Mouse (Mus musculus): ENCODE results near the gene Camta1. TPM values are rescaled to one million over a fixed set of nuclear protein-coding genes. Genes with fewer than 3 reads are reported as not detected.

Gene Camta1
- polyA plus RNA-seq, 1 experiment from 2014 or later, result 25.3 TPM

DNA sequence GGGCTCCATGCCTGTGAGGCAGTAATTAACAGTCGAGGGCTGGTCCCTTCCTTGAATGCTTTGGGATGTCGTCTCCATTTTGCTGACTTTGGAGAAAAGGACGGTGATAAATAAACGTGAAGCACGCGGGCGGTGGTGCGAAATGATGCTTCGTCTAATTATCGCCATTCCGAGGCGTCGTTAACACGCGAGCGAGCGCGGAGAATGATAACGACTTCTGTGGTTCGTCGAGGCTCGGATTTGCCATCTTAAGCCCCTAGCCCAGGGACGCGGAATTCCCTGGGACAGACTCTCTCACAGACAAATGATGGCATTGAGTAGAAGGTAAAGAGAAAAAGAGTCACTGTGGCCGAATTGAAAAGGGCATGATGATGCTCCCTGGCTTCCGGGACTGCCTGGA lies 485.4 kb downstream of the Camta1 start:
- Histone ChIP-seq H3K9ac (ENCODE audit: low read depth, low read length) (no peak overlapping the region), H3K27me3 (ENCODE audit: control insufficient read depth, insufficient read depth, low read depth, low read length) (no peaks in the 10 kb centered on the region), H3K36me3 (ENCODE audit: control insufficient read depth, insufficient read depth) (no peaks in the 10 kb centered on the region), H3K4me3 (ENCODE audit: low read depth, low read length) (no peak overlapping the region), H3K4me2 (ENCODE audit: low read depth, low read length) (no peak overlapping the region), H3K9me3 (replicated peaks; ENCODE audit: control insufficient read depth, low read length) (no peaks in the 10 kb centered on the region), H3K4me1 (ENCODE audit: control insufficient read depth, low read depth, low read length) (no peaks in the 10 kb centered on the region), H3K27ac (ENCODE audit: low read length) (no peak overlapping the region)
- 80% methylated on average over 26 of the region's 26 CpGs for whole genome bisulfite sequencing (ENCODE audit: insufficient replicate concordance)
- ATAC-seq (ENCODE audit: low read depth), result no peak

DNA sequence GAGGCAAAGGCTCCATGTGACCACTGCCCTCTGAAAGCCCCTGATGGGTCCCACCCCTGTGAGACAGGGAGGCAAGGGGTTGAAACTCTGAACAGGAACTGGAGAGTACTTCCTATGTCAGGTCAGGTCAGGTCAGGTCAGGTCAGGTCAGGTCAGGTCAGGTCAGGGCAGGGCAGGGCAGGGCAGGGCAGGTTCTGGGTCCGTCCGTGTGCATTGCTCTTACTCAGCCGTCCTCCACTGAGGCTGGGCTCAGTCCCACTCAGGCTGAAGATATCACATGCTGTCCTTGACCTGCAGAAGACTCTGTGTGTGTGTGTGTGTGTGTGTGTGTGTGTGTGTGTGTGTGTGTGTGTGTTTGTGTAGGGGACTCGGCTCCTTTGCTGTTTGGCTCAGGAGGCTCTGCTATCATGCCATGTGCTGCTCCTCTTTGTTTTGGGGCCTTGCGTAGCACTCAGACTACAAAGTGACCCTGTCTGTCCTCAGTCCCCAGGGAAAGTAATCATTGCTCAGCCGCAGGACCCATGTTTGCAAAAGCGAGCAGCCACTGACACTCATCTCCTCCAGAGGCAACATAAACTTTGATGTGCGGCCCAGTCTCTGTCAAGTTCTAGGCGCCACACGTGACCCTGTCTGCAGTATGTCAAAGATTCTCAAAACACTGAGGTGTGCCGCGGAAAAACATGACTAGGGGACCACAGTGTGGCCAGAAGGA lies 488.7 kb downstream of the Camta1 start:
- 61% methylated on average over 12 of the region's 12 CpGs for WGBS (ENCODE audit: insufficient replicate concordance)
- H3K9me3 ChIP-seq (replicated peaks; ENCODE audit: control insufficient read depth, low read length), result no peaks in the 10 kb centered on the region
- ATAC-seq (ENCODE audit: low read depth), result no peak
- no peaks in the 10 kb centered on the region for H3K36me3 ChIP-seq (ENCODE audit: control insufficient read depth, insufficient read depth)
- H3K4me3 ChIP-seq (ENCODE audit: low read depth, low read length), result no peak overlapping the region
- H3K4me2 ChIP-seq (ENCODE audit: low read depth, low read length), result no peak overlapping the region
- H3K27me3 ChIP-seq (ENCODE audit: control insufficient read depth, insufficient read depth, low read depth, low read length), result no peaks in the 10 kb centered on the region
- H3K9ac ChIP-seq (ENCODE audit: low read depth, low read length), result no peak overlapping the region
- no peaks in the 10 kb centered on the region for H3K4me1 ChIP-seq (ENCODE audit: control insufficient read depth, low read depth, low read length)
- no peak overlapping the region for H3K27ac ChIP-seq (ENCODE audit: low read length)

DNA sequence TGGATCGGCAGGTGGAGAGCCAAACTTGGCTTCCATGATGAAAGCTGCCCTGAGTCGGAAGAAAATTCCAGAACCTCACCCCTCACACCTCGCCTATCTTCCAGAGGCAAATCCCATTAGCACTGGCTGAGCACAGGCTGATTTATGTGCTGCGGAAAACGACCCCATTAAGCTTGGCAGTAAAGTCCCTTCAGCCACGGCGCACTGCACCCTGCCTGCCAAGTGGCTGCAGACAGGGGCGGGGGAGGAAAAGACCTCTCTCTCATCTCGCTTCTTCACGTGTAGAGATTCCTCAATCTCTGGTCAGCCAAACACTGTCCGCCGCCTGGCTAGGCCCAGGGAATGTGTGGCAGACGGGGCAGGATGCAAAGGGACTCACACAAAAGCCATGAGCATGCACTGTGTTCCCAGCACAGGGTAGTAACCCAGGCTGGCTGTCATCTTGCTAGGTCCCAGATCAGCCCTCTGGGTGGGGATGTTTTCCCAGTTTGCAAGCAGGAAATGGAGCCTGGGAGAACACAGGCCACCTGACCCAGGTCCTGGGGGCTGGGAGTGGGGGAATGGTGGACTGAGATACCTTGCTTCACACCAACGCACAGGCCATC lies 494.6 kb downstream of the Camta1 start:
- Histone ChIP-seq H3K4me1 (ENCODE audit: control insufficient read depth, low read depth, low read length) (no peaks in the 10 kb centered on the region), H3K27ac (ENCODE audit: low read length) (no peak overlapping the region), H3K9ac (ENCODE audit: low read depth, low read length) (no peak overlapping the region), H3K36me3 (ENCODE audit: control insufficient read depth, insufficient read depth) (no peaks in the 10 kb centered on the region), H3K9me3 (replicated peaks; ENCODE audit: control insufficient read depth, low read length) (no peaks in the 10 kb centered on the region), H3K4me3 (ENCODE audit: low read depth, low read length) (no peak overlapping the region), H3K4me2 (ENCODE audit: low read depth, low read length) (no peak overlapping the region), H3K27me3 (ENCODE audit: control insufficient read depth, insufficient read depth, low read depth, low read length) (no peaks in the 10 kb centered on the region)
- WGBS (ENCODE audit: insufficient replicate concordance), result 44% methylated on average over 14 of the region's 14 CpGs
- no peak for ATAC-seq (ENCODE audit: low read depth)

DNA sequence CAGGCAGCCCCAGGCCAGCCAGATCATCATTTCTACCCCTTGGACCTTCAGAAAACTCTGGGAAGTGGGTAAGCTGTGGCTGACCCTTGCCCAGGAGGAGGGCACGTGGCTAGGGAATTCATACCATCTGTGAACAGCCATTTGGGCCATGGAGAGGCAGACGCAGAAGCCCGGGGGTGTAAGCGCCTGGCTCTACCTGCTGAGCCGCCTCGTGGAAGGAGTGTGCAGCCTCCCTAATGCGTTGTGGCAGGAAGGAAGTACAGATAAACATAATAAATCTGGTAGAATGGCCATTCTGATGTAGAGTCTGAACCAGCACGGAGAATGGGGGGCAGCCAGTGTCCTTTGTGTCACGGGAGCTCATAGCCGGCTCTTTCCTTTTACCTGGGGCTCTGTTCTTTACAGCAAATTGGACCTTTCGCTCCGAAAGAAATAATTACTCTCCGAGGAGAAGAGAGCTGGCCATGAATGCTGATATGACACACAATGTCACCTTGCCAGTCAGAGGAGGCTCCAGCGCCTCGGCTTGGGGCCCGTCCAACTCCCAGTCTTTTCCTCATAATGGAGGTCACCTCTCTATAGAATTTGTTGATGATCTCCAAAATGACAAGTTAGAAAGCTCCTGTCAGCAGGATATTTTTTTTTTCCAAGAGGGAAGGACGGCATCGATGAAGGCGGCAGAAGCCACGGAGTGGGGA lies 500.6 kb downstream of the Camta1 start:
- 58% methylated on average over 20 of the region's 20 CpGs for WGBS (ENCODE audit: insufficient replicate concordance)
- Histone ChIP-seq H3K36me3 (ENCODE audit: control insufficient read depth, insufficient read depth) (no peaks in the 10 kb centered on the region), H3K4me1 (ENCODE audit: control insufficient read depth, low read depth, low read length) (no peaks in the 10 kb centered on the region), H3K9me3 (replicated peaks; ENCODE audit: control insufficient read depth, low read length) (no peaks in the 10 kb centered on the region), H3K27me3 (ENCODE audit: control insufficient read depth, insufficient read depth, low read depth, low read length) (no peaks in the 10 kb centered on the region), H3K9ac (ENCODE audit: low read depth, low read length) (no peak overlapping the region), H3K4me3 (ENCODE audit: low read depth, low read length) (no peak overlapping the region), H3K4me2 (ENCODE audit: low read depth, low read length) (no peak overlapping the region), H3K27ac (ENCODE audit: low read length) (no peak overlapping the region)
- no peak for ATAC-seq (ENCODE audit: low read depth)

DNA sequence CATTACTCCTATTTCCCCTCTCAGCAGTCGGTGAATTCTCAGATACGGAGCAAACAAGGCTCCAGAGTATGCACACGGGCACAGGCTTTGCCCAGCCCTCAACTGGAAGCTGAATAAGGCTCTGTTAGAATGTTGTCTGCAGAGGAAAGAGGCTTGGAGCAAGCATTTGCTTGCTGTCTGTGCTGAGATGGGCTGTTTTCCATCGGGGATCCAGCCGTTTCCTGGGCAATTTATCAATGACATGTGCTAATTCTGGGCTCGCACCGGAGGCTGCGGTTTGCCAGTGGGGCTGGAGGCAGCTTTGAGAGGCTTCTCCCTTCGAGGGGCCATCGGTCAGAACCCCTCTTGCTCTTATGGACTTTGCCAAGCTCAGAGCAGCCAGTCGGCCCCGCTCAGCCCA lies 506.2 kb downstream of the Camta1 start:
- 12% methylated on average over 12 of the region's 12 CpGs for WGBS (ENCODE audit: insufficient replicate concordance)
- H3K4me2 ChIP-seq (ENCODE audit: low read depth, low read length), result no peak overlapping the region

DNA sequence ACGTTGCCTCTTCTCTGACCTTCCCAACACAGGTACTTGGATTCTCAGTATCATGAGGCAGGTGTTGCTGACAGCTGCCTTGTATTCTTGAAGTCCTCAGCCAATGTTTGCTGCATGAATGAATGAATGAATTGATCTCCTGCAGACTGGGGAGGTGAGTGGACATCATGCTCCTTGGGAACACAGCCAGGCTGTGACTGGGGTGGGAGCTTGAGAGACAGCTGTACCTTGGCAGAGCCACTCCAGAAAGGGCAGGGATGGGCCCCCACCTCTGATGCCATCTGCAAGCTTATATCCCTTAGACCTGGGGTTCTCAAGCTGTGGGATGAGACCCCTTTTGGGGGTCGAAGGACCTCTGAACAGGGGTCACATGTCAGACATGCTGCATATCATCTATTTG lies 508.9 kb downstream of the Camta1 start:
- WGBS (ENCODE audit: insufficient replicate concordance), result 41% methylated on average over 2 of the region's 2 CpGs
- H3K9me3 ChIP-seq (replicated peaks; ENCODE audit: control insufficient read depth, low read length), result no peaks in the 10 kb centered on the region
- no peaks in the 10 kb centered on the region for H3K36me3 ChIP-seq (ENCODE audit: control insufficient read depth, insufficient read depth)
- no peak overlapping the region for H3K27ac ChIP-seq (ENCODE audit: low read length)
- no peak overlapping the region for H3K4me2 ChIP-seq (ENCODE audit: low read depth, low read length)
- H3K9ac ChIP-seq (ENCODE audit: low read depth, low read length), result no peak overlapping the region
- H3K27me3 ChIP-seq (ENCODE audit: control insufficient read depth, insufficient read depth, low read depth, low read length), result no peaks in the 10 kb centered on the region
- ATAC-seq (ENCODE audit: low read depth), result no peak
- H3K4me1 ChIP-seq (ENCODE audit: control insufficient read depth, low read depth, low read length), result no peaks in the 10 kb centered on the region
- no peak overlapping the region for H3K4me3 ChIP-seq (ENCODE audit: low read depth, low read length)

More for the DNA sequence above, 506.2 kb downstream of the Camta1 start:
- no peak for ATAC-seq (ENCODE audit: low read depth)
- no peaks in the 10 kb centered on the region for H3K36me3 ChIP-seq (ENCODE audit: control insufficient read depth, insufficient read depth)
- no peaks in the 10 kb centered on the region for H3K4me1 ChIP-seq (ENCODE audit: control insufficient read depth, low read depth, low read length)
- H3K4me3 ChIP-seq (ENCODE audit: low read depth, low read length), result no peak overlapping the region
- no peaks in the 10 kb centered on the region for H3K27me3 ChIP-seq (ENCODE audit: control insufficient read depth, insufficient read depth, low read depth, low read length)
- H3K9me3 ChIP-seq (replicated peaks; ENCODE audit: control insufficient read depth, low read length), result no peaks in the 10 kb centered on the region
- no peak overlapping the region for H3K27ac ChIP-seq (ENCODE audit: low read length)
- no peak overlapping the region for H3K9ac ChIP-seq (ENCODE audit: low read depth, low read length)

DNA sequence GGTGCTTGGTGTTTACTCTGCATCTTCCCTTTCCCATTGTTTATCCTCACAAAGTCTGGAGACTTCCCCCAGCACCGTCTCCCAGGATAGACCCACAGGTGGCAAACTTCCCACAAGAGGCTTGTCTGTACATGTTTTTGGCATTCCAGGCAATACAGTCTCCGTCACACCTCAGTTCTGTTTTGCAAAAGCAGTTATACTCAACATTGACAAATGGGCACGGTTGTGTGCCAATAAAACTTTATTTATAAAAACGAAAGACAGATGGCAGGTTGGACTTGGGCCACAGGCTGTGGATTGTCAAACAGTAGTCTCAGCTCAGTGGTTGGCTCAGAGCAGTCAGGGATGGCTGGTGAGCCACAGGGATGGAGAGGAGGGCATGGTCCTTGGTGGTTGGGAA lies 509.4 kb downstream of the Camta1 start:
- Histone ChIP-seq H3K9ac (ENCODE audit: low read depth, low read length) (no peak overlapping the region), H3K4me3 (ENCODE audit: low read depth, low read length) (no peak overlapping the region), H3K27ac (ENCODE audit: low read length) (no peak overlapping the region), H3K4me2 (ENCODE audit: low read depth, low read length) (no peak overlapping the region), H3K27me3 (ENCODE audit: control insufficient read depth, insufficient read depth, low read depth, low read length) (no peaks in the 10 kb centered on the region), H3K9me3 (replicated peaks; ENCODE audit: control insufficient read depth, low read length) (no peaks in the 10 kb centered on the region), H3K4me1 (ENCODE audit: control insufficient read depth, low read depth, low read length) (no peaks in the 10 kb centered on the region), H3K36me3 (ENCODE audit: control insufficient read depth, insufficient read depth) (no peaks in the 10 kb centered on the region)
- WGBS (ENCODE audit: insufficient replicate concordance), result 60% methylated on average over 4 of the region's 4 CpGs
- no peak for ATAC-seq (ENCODE audit: low read depth)

DNA sequence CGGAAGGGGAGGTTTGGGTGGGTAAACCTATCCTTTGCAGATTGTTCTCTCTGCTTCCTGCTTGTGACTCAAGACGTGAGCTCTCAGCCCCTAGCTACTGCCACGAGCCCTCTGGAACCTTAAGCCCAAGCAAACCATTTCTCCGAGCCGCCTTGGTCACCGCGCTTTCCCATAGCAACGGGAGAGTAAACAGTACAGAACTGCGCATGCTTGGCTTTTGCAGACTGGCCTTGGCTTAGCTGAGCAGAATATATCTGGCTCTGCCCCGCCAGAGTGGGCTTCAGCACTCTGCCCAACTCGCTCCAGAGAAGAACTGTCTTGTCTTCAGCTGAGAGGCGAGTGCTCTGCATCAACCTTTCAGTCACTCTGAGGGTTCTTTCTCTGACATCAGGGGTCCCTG lies 509.9 kb downstream of the Camta1 start:
- ATAC-seq (ENCODE audit: low read depth), result no peak
- 46% methylated on average over 12 of the region's 12 CpGs for WGBS (ENCODE audit: insufficient replicate concordance)
- H3K4me3 ChIP-seq (ENCODE audit: low read depth, low read length), result no peak overlapping the region
- H3K4me2 ChIP-seq (ENCODE audit: low read depth, low read length), result no peak overlapping the region
- H3K27ac ChIP-seq (ENCODE audit: low read length), result no peak overlapping the region
- H3K27me3 ChIP-seq (ENCODE audit: control insufficient read depth, insufficient read depth, low read depth, low read length), result no peaks in the 10 kb centered on the region
- no peaks in the 10 kb centered on the region for H3K9me3 ChIP-seq (replicated peaks; ENCODE audit: control insufficient read depth, low read length)
- no peaks in the 10 kb centered on the region for H3K4me1 ChIP-seq (ENCODE audit: control insufficient read depth, low read depth, low read length)
- no peak overlapping the region for H3K9ac ChIP-seq (ENCODE audit: low read depth, low read length)
- no peaks in the 10 kb centered on the region for H3K36me3 ChIP-seq (ENCODE audit: control insufficient read depth, insufficient read depth)

DNA sequence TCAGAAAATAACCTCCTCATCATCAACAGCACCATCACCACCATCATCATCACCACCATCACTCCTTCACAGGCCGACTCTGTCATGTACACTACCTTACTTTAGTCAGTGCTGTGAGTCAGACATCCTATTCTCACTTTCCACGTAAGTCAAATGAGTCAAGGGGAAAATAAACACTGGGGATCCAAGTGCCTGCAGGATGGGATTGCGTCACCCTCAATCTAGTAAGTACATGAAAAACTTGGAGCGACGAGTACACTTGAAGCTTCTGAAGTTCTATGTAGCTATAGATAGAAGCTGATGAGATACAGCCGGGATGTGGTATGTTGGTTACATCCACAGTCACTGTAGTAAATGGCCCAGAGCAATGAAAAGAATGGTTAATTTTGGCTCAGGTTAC lies 514.1 kb downstream of the Camta1 start:
- H3K9me3 ChIP-seq (replicated peaks; ENCODE audit: control insufficient read depth, low read length), result no peaks in the 10 kb centered on the region
- no peak for ATAC-seq (ENCODE audit: low read depth)

More for the DNA sequence above, 514.1 kb downstream of the Camta1 start:
- H3K4me1 ChIP-seq (ENCODE audit: control insufficient read depth, low read depth, low read length), result no peaks in the 10 kb centered on the region
- H3K4me2 ChIP-seq (ENCODE audit: low read depth, low read length), result no peak overlapping the region
- H3K9ac ChIP-seq (ENCODE audit: low read depth, low read length), result no peak overlapping the region
- no peak overlapping the region for H3K27ac ChIP-seq (ENCODE audit: low read length)
- H3K4me3 ChIP-seq (ENCODE audit: low read depth, low read length), result no peak overlapping the region
- 78% methylated on average over 6 of the region's 6 CpGs for WGBS (ENCODE audit: insufficient replicate concordance)
- no peaks in the 10 kb centered on the region for H3K36me3 ChIP-seq (ENCODE audit: control insufficient read depth, insufficient read depth)
- no peaks in the 10 kb centered on the region for H3K27me3 ChIP-seq (ENCODE audit: control insufficient read depth, insufficient read depth, low read depth, low read length)

Data from liver, embryonic 16.5 days (tissue).